Mouse (Mus musculus): ENCODE data around the gene Hsd3b1. TPM values are rescaled to one million over a fixed set of nuclear protein-coding genes. Genes with fewer than 3 reads are reported as not detected.

Gene Hsd3b1
- not detected in 3 replicates for total RNA-seq (2017)

GRCm38 (mm10) chr3:98859576-98859975 lies at the start of gene Hsd3b1:
Hsd3b1 (minus strand) TSS chr3:98859794.
- no peak for ATAC-seq (replicated peaks; ENCODE audit: insufficient number of reproducible peaks, low FRiP score, low TSS enrichment, poor library complexity, severe bottlenecking)

GRCm38 (mm10) chr3:98897606-98898005 lies 38.0 kb upstream of the Hsd3b1 start:
- no peak for ATAC-seq (replicated peaks; ENCODE audit: insufficient number of reproducible peaks, low FRiP score, low TSS enrichment, poor library complexity, severe bottlenecking)

GRCm38 (mm10) chr3:98895071-98895601 lies 35.5 kb upstream of the Hsd3b1 start:
- ATAC-seq (replicated peaks; ENCODE audit: insufficient number of reproducible peaks, low FRiP score, low TSS enrichment, poor library complexity, severe bottlenecking), result no peak

- no peak for ATAC-seq (replicated peaks; ENCODE audit: insufficient number of reproducible peaks, low FRiP score, low TSS enrichment, poor library complexity, severe bottlenecking)
These were observed 33.6 kb upstream of the Hsd3b1 start, which contains the start of gene Hao2 for GRCm38 (mm10) chr3:98893057-98893772. Hao2 (minus strand) TSS chr3:98893239.

- no peak for ATAC-seq (replicated peaks; ENCODE audit: insufficient number of reproducible peaks, low FRiP score, low TSS enrichment, poor library complexity, severe bottlenecking)
These were observed 30.8 kb upstream of the Hsd3b1 start for GRCm38 (mm10) chr3:98890430-98890829.

- ATAC-seq (replicated peaks; ENCODE audit: insufficient number of reproducible peaks, low FRiP score, low TSS enrichment, poor library complexity, severe bottlenecking), result no peak
These were observed 28.6 kb upstream of the Hsd3b1 start for GRCm38 (mm10) chr3:98888206-98888605.

GRCm38 (mm10) chr3:98880831-98881230 lies 21.2 kb upstream of the Hsd3b1 start:
- ATAC-seq (replicated peaks; ENCODE audit: insufficient number of reproducible peaks, low FRiP score, low TSS enrichment, poor library complexity, severe bottlenecking), result no peak

- ATAC-seq (replicated peaks; ENCODE audit: insufficient number of reproducible peaks, low FRiP score, low TSS enrichment, poor library complexity, severe bottlenecking), result no peak
These were observed 20.6 kb upstream of the Hsd3b1 start for GRCm38 (mm10) chr3:98880216-98880615.

- ATAC-seq (replicated peaks; ENCODE audit: insufficient number of reproducible peaks, low FRiP score, low TSS enrichment, poor library complexity, severe bottlenecking), result no peak
These were observed 8.6 kb upstream of the Hsd3b1 start for GRCm38 (mm10) chr3:98868219-98868618.

GRCm38 (mm10) chr3:98862800-98863199 lies 3.2 kb upstream of the Hsd3b1 start:
- ATAC-seq (replicated peaks; ENCODE audit: insufficient number of reproducible peaks, low FRiP score, low TSS enrichment, poor library complexity, severe bottlenecking), result no peak

GRCm38 (mm10) chr3:98858051-98858450 lies 1.5 kb downstream of the Hsd3b1 start:
- ATAC-seq (replicated peaks; ENCODE audit: insufficient number of reproducible peaks, low FRiP score, low TSS enrichment, poor library complexity, severe bottlenecking), result no peak

GRCm38 (mm10) chr3:98856892-98857291 lies 2.7 kb downstream of the Hsd3b1 start:
- ATAC-seq (replicated peaks; ENCODE audit: insufficient number of reproducible peaks, low FRiP score, low TSS enrichment, poor library complexity, severe bottlenecking), result no peak

- no peak for ATAC-seq (replicated peaks; ENCODE audit: insufficient number of reproducible peaks, low FRiP score, low TSS enrichment, poor library complexity, severe bottlenecking)
These were observed 4.4 kb downstream of the Hsd3b1 start for GRCm38 (mm10) chr3:98855160-98855559.

GRCm38 (mm10) chr3:98853685-98854084 lies 5.9 kb downstream of the Hsd3b1 start:
- ATAC-seq (replicated peaks; ENCODE audit: insufficient number of reproducible peaks, low FRiP score, low TSS enrichment, poor library complexity, severe bottlenecking), result no peak

GRCm38 (mm10) chr3:98853051-98853450 lies 6.5 kb downstream of the Hsd3b1 start:
- ATAC-seq (replicated peaks; ENCODE audit: insufficient number of reproducible peaks, low FRiP score, low TSS enrichment, poor library complexity, severe bottlenecking), result no peak

- ATAC-seq (replicated peaks; ENCODE audit: insufficient number of reproducible peaks, low FRiP score, low TSS enrichment, poor library complexity, severe bottlenecking), result no peak
These were observed 7.0 kb downstream of the Hsd3b1 start for GRCm38 (mm10) chr3:98852631-98853030.

- ATAC-seq (replicated peaks; ENCODE audit: insufficient number of reproducible peaks, low FRiP score, low TSS enrichment, poor library complexity, severe bottlenecking), result no peak
These were observed 7.7 kb downstream of the Hsd3b1 start for GRCm38 (mm10) chr3:98851853-98852252.

GRCm38 (mm10) chr3:98850262-98850661 lies 9.3 kb downstream of the Hsd3b1 start:
- ATAC-seq (replicated peaks; ENCODE audit: insufficient number of reproducible peaks, low FRiP score, low TSS enrichment, poor library complexity, severe bottlenecking), result no peak

- ATAC-seq (replicated peaks; ENCODE audit: insufficient number of reproducible peaks, low FRiP score, low TSS enrichment, poor library complexity, severe bottlenecking), result no peak
These were observed 10.7 kb downstream of the Hsd3b1 start for GRCm38 (mm10) chr3:98848898-98849297.

GRCm38 (mm10) chr3:98814101-98814670 lies 45.4 kb downstream of the Hsd3b1 start, which contains the start of gene Hsd3b6:
Hsd3b6 (minus strand) TSS chr3:98814443.
- no peak for ATAC-seq (replicated peaks; ENCODE audit: insufficient number of reproducible peaks, low FRiP score, low TSS enrichment, poor library complexity, severe bottlenecking)

Measured in monocyte, adult 5-6 weeks (primary cell).